Mouse (Mus musculus): ENCODE results near the gene Rmi2. TPM values are rescaled to one million over a fixed set of nuclear protein-coding genes. Genes with fewer than 3 reads are reported as not detected.

Gene Rmi2
- total and polyA plus RNA-seq, 3 experiments = 2.8 to 8.0 TPM; not detected in 1

- Histone ChIP-seq H3K27ac (ENCODE audit: control insufficient read depth, low read depth, low read length) (no peak overlapping the region), H3K9me3 (replicated peaks; ENCODE audit: insufficient read depth, low read length) (no peaks in the 10 kb centered on the region), H3K4me3 (ENCODE audit: control insufficient read depth in 1 of 2, insufficient read depth in 1 of 2, low read depth in 2 of 2, low read length in 2 of 2) (no peak overlapping the region), H3K27me3 (ENCODE audit: control insufficient read depth in 1 of 2, insufficient read depth in 2 of 2, low read length in 2 of 2) (no peaks in the 10 kb centered on the region), H3K9ac (ENCODE audit: control insufficient read depth, low read depth, low read length, poor library complexity, severe bottlenecking) (no peak overlapping the region), H3K36me3 (ENCODE audit: control insufficient read depth in 1 of 2, insufficient read depth in 2 of 2, low read length in 2 of 2) (no peaks in the 10 kb centered on the region), H3K79me2 (ENCODE audit: control insufficient read depth, insufficient read depth, low read length, poor library complexity) (no peaks in the 10 kb centered on the region), H3K4me1 (ENCODE audit: control insufficient read depth in 1 of 2, insufficient read depth in 2 of 2, low read length in 2 of 2) (no peaks in the 10 kb centered on the region)
- DNase-seq (ENCODE audit: low read depth, low spot score) = peak; percentile 48
- TF ChIP-seq SMC3 (IDR thresholded peaks at IDR 0.05; ENCODE audit: low read depth, low read length) = peak; percentile 85
- no peak for TF ChIP-seq EP300 (IDR thresholded peaks at IDR 0.05; ENCODE audit: low read depth in 1 of 2, low read length in 2 of 2)
- TF ChIP-seq GABPA (IDR thresholded peaks at IDR 0.05; ENCODE audit: low read depth, low read length) = no peak
- TF ChIP-seq RAD21 (IDR thresholded peaks at IDR 0.05; ENCODE audit: low read depth, low read length) = peak; percentile 73
- TF ChIP-seq ZC3H11A (IDR thresholded peaks at IDR 0.05; ENCODE audit: low read depth, low read length) = peak; percentile 64
- no peak for TF ChIP-seq POLR2A (IDR thresholded peaks at IDR 0.05; ENCODE audit: control insufficient read depth in 1 of 2, insufficient read depth in 1 of 2, low read depth in 1 of 2, low read length in 2 of 2, poor library complexity in 1 of 2)
- peak; percentile 87 to 99 (median 93) for TF ChIP-seq CTCF (IDR thresholded peaks at IDR 0.05 in 2 of 3, conservative IDR thresholded peaks at IDR 0.05 in 1 of 3; ENCODE audit: control insufficient read depth in 1 of 3, insufficient read depth in 1 of 3, low read depth in 2 of 3, low read length in 3 of 3, poor library complexity in 1 of 3, severe bottlenecking in 1 of 3)
- no peak for TF ChIP-seq JUND (IDR thresholded peaks at IDR 0.05; ENCODE audit: low read depth, low read length)
- TF ChIP-seq MXI1 (IDR thresholded peaks at IDR 0.05; ENCODE audit: low read depth, low read length) = no peak
- no peak for TF ChIP-seq POLR2AphosphoS5 (IDR thresholded peaks at IDR 0.05; ENCODE audit: borderline replicate concordance, low read depth, low read length)
- no peak for TF ChIP-seq TBP (IDR thresholded peaks at IDR 0.05; ENCODE audit: low read depth, low read length)
These were observed 33.1 kb downstream of the Rmi2 start for GRCm38 (mm10) chr16:10867904-10868440.

- no peak for TF ChIP-seq POLR2A (IDR thresholded peaks at IDR 0.05; ENCODE audit: control insufficient read depth in 1 of 2, insufficient read depth in 1 of 2, low read depth in 1 of 2, low read length in 2 of 2, poor library complexity in 1 of 2)
- no peak for TF ChIP-seq CTCF (IDR thresholded peaks at IDR 0.05 in 2 of 3, conservative IDR thresholded peaks at IDR 0.05 in 1 of 3; ENCODE audit: control insufficient read depth in 1 of 3, insufficient read depth in 1 of 3, low read depth in 2 of 3, low read length in 3 of 3, poor library complexity in 1 of 3, severe bottlenecking in 1 of 3)
- no peak for TF ChIP-seq MXI1 (IDR thresholded peaks at IDR 0.05; ENCODE audit: low read depth, low read length)
- no peak for TF ChIP-seq MEF2A (IDR thresholded peaks at IDR 0.05; ENCODE audit: extremely low read depth, insufficient replicate concordance, low read depth, low read length, poor library complexity, severe bottlenecking)
- TF ChIP-seq TBP (IDR thresholded peaks at IDR 0.05; ENCODE audit: low read depth, low read length) = no peak
- TF ChIP-seq ELF1 (IDR thresholded peaks at IDR 0.05; ENCODE audit: low read depth, low read length) = no peak
- TF ChIP-seq GATA1 (IDR thresholded peaks at IDR 0.05; ENCODE audit: low read depth, low read length) = no peak
- TF ChIP-seq EP300 (IDR thresholded peaks at IDR 0.05; ENCODE audit: low read depth in 1 of 2, low read length in 2 of 2) = no peak
- TF ChIP-seq CHD2 (IDR thresholded peaks at IDR 0.05; ENCODE audit: low read length) = no peak
- TF ChIP-seq NRF1 (IDR thresholded peaks at IDR 0.05; ENCODE audit: insufficient read depth, low read depth, low read length, poor library complexity, severe bottlenecking) = no peak
- TF ChIP-seq RCOR1 (IDR thresholded peaks at IDR 0.05; ENCODE audit: low read depth, low read length) = no peak
- TF ChIP-seq ZMIZ1 (IDR thresholded peaks at IDR 0.05; ENCODE audit: low read depth, low read length) = no peak
- TF ChIP-seq BHLHE40 (IDR thresholded peaks at IDR 0.05; ENCODE audit: borderline replicate concordance, low read depth, low read length) = no peak
- no peak for TF ChIP-seq TAL1 (IDR thresholded peaks at IDR 0.05; ENCODE audit: low read length)
- Histone ChIP-seq H3K27ac (ENCODE audit: control insufficient read depth, low read depth, low read length) (no peak overlapping the region), H3K9ac (ENCODE audit: control insufficient read depth, low read depth, low read length, poor library complexity, severe bottlenecking) (no peak overlapping the region), H3K9me3 (replicated peaks; ENCODE audit: insufficient read depth, low read length) (no peaks in the 10 kb centered on the region), H3K36me3 (ENCODE audit: control insufficient read depth in 1 of 2, insufficient read depth in 2 of 2, low read length in 2 of 2) (no peaks in the 10 kb centered on the region), H3K4me1 (ENCODE audit: control insufficient read depth in 1 of 2, insufficient read depth in 2 of 2, low read length in 2 of 2) (no peaks in the 10 kb centered on the region), H3K79me2 (ENCODE audit: control insufficient read depth, insufficient read depth, low read length, poor library complexity) (no peaks in the 10 kb centered on the region), H3K4me3 (ENCODE audit: control insufficient read depth in 1 of 2, insufficient read depth in 1 of 2, low read depth in 2 of 2, low read length in 2 of 2) (no peak overlapping the region), H3K27me3 (ENCODE audit: control insufficient read depth in 1 of 2, insufficient read depth in 2 of 2, low read length in 2 of 2) (peaks cover 0 to 2% of the 10 kb centered on the region in 2 experiments; a peak in 1 of 4 replicates)
- no peak for DNase-seq (ENCODE audit: low read depth, low spot score)
These were observed 36.1 kb downstream of the Rmi2 start for GRCm38 (mm10) chr16:10870969-10871368.
